In the genomic region with DNA sequence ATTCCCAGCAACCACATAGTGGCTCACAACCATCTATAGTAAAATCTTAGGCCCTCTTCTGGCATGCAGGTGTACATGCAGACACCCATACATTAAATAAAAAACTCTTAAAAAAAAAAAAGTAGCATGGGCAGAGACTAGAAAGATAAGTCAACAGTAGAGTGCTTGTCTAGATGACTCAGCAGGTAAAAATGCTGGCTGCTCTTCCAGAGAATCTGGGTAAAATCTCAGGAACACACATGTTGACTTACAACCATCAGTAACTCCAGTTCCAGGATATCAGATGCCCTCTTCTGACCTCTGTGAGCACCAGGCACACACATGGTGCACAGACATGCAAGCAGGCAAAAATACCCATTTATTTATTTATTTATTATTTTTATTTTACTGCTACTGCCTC, we compare ENCODE assay signal across 31 mouse cellular contexts. TPM values are rescaled to one million over a fixed set of nuclear protein-coding genes. Genes with fewer than 3 reads are reported as not detected.
DNase-seq lines count a peak whose midpoint lies in the region; ATAC-seq and TF ChIP-seq lines count a peak whose summit lies in the region.
"Had no signal": no experiment of that assay in that cellular context is flagged by ENCODE, and none has a peak within 500 bp of the region (broad histone marks: within the 10 kb centered on the region; RNA-seq: fewer than 3 reads in every experiment).

No protein-coding gene starts in this region.

- no peak overlapping the region for H3K9ac ChIP-seq in kidney, postnatal 0 days (ENCODE audit: low read depth, low read length)
- H3K9ac ChIP-seq in lung, postnatal 0 days (replicated peaks; ENCODE audit: low read depth): no peak overlapping the region
- H3K9ac ChIP-seq: embryonic facial prominence, embryonic 15.5 days; hindbrain, embryonic 15.5 days; limb, embryonic 15.5 days; neural tube, embryonic 13.5 days had no signal

- H3K27me3 ChIP-seq in kidney, postnatal 0 days (ENCODE audit: insufficient read depth, low read length): no peaks in the 10 kb centered on the region
- no peaks in the 10 kb centered on the region for H3K27me3 ChIP-seq in lung, postnatal 0 days (replicated peaks; ENCODE audit: insufficient read depth, low read length)
- no peaks in the 10 kb centered on the region for H3K27me3 ChIP-seq in Patski
- H3K27me3 ChIP-seq: CH12.LX; embryonic facial prominence, embryonic 15.5 days; hindbrain, embryonic 15.5 days; limb, embryonic 15.5 days; neural tube, embryonic 13.5 days had no signal

- TF ChIP-seq EP300 in lung, postnatal 0 days (IDR thresholded peaks at IDR 0.05): no peak

- H3K4me1 ChIP-seq in kidney, postnatal 0 days (replicated peaks; ENCODE audit: insufficient read depth, low read length): no peaks in the 10 kb centered on the region
- H3K4me1 ChIP-seq in lung, postnatal 0 days (ENCODE audit: insufficient read depth, low read depth, low read length): no peaks in the 10 kb centered on the region
- no peaks in the 10 kb centered on the region for H3K4me1 ChIP-seq in lung, adult 2 months (ENCODE audit: control insufficient read depth, insufficient read depth, low read length)
- H3K4me1 ChIP-seq: embryonic facial prominence, embryonic 15.5 days; heart, embryonic 10.5 days; hindbrain, embryonic 15.5 days; limb, embryonic 15.5 days; midbrain, embryonic 10.5 days; neural tube, embryonic 13.5 days had no signal

- no peak for TF ChIP-seq POLR2A in lung, adult 2 months (IDR thresholded peaks at IDR 0.05; ENCODE audit: borderline replicate concordance, extremely low read depth, low read depth, low read length)

- H3K4me2 ChIP-seq in kidney, postnatal 0 days (ENCODE audit: low read length): no peak overlapping the region
- H3K4me2 ChIP-seq in lung, postnatal 0 days (replicated peaks; ENCODE audit: low read depth, low read length): no peak overlapping the region
- H3K4me2 ChIP-seq: embryonic facial prominence, embryonic 15.5 days; hindbrain, embryonic 15.5 days; limb, embryonic 15.5 days; neural tube, embryonic 13.5 days had no signal

- no peak for DNase-seq in kidney, postnatal 0 days (ENCODE audit: low spot score)
- no peak for DNase-seq in kidney, postnatal 36 days
- DNase-seq in lung, postnatal 0 days (ENCODE audit: low spot score): peak; percentile 10
- no peak for DNase-seq in lung, adult 2 months
- DNase-seq in Patski (ENCODE audit: low read depth, low spot score): no peak
- no peak for DNase-seq in cerebellum, postnatal 14 days
- DNase-seq: adrenal gland, adult 8-10 months; B cell, adult 2 months; cerebellum, adult 11-12 months; cerebellum, postnatal 25 days; gastrocnemius, postnatal 10 days; kidney, adult 9 months; kidney, postnatal 25 days; layer of hippocampus, adult 9-11 months; left cerebral cortex, postnatal 4 days; retina, postnatal 1 day; right cerebral cortex, postnatal 25 days; spleen, adult 18-20 months; thymus, postnatal 14 days had no signal

- POLR2A ChIA-PET in Patski (lab: Charles Lee): no interaction called here

- H3K4me3 ChIP-seq in kidney, postnatal 0 days (replicated peaks; ENCODE audit: low read depth, low read length): no peak overlapping the region
- H3K4me3 ChIP-seq in lung, postnatal 0 days (ENCODE audit: low read depth, low read length): no peak overlapping the region
- H3K4me3 ChIP-seq in lung, adult 2 months (replicated peaks; ENCODE audit: extremely low read depth, low read depth, low read length): no peak overlapping the region
- H3K4me3 ChIP-seq: embryonic facial prominence, embryonic 15.5 days; heart, embryonic 10.5 days; hindbrain, embryonic 15.5 days; left cerebral cortex, adult 2 months; limb, embryonic 15.5 days; midbrain, embryonic 10.5 days; myocyte; neural tube, embryonic 13.5 days had no signal

- in situ Hi-C loops in Patski (cut with MboI; ENCODE audit: low pct_unique_long_range_greater_than_20kb): no loop called here

- CTCF ChIA-PET in Patski (lab: Charles Lee): no interaction called here

- no peak for ATAC-seq in kidney, postnatal 0 days (replicated peaks; ENCODE audit: low FRiP score, low read depth)
- ATAC-seq in lung, postnatal 0 days: no peak
- ATAC-seq in Patski: no peak
- ATAC-seq in activated CD4-positive, CD25-positive, alpha-beta regulatory T cell, adult 4 months: no peak
- ATAC-seq: forebrain, embryonic 14.5 days; midbrain, embryonic 16.5 days had no signal

- H3K9me3 ChIP-seq in kidney, postnatal 0 days (replicated peaks; ENCODE audit: low read length): no peaks in the 10 kb centered on the region
- H3K9me3 ChIP-seq in lung, postnatal 0 days (ENCODE audit: low read length): no peaks in the 10 kb centered on the region
- H3K9me3 ChIP-seq: embryonic facial prominence, embryonic 15.5 days; heart, embryonic 10.5 days; hindbrain, embryonic 15.5 days; limb, embryonic 15.5 days; midbrain, embryonic 10.5 days; neural tube, embryonic 13.5 days had no signal

- 0 out of 2 replicates have a peak, but pooled peaks have one; percentile 3 for TF ChIP-seq CTCF in kidney, postnatal 0 days (IDR thresholded peaks at IDR 0.05; ENCODE audit: low read depth)
- no peak for TF ChIP-seq CTCF in lung, postnatal 0 days (IDR thresholded peaks at IDR 0.05)
- TF ChIP-seq CTCF in lung, adult 2 months (IDR thresholded peaks at IDR 0.05; ENCODE audit: insufficient read depth, low read length): no peak
- TF ChIP-seq CTCF in Patski (IDR thresholded peaks at IDR 0.05): peak; percentile 17

- no peaks in the 10 kb centered on the region for H3K36me3 ChIP-seq in kidney, postnatal 0 days (ENCODE audit: insufficient read depth, low read length)
- H3K36me3 ChIP-seq in lung, postnatal 0 days (ENCODE audit: insufficient read depth, low read length): no peaks in the 10 kb centered on the region
- H3K36me3 ChIP-seq: embryonic facial prominence, embryonic 15.5 days had no signal

- no peak overlapping the region for H3K27ac ChIP-seq in kidney, postnatal 0 days
- H3K27ac ChIP-seq in lung, postnatal 0 days (ENCODE audit: low read length): no peak overlapping the region
- H3K27ac ChIP-seq: embryonic facial prominence, embryonic 15.5 days; heart, embryonic 10.5 days; hindbrain, embryonic 15.5 days; left cerebral cortex, adult 2 months; limb, embryonic 15.5 days; midbrain, embryonic 10.5 days; neural tube, embryonic 13.5 days had no signal

RNA-seq across cellular contexts. Expression of a gene that starts 25.4 kb away (rescaled TPM):
- polyA plus RNA-seq in kidney, postnatal 0 days (2015; fragmentation: Nextera tagmentation; extraction: Ambion mirVana): 7.4 and 8.8 TPM in 2 replicates
- polyA plus RNA-seq in lung, postnatal 0 days (2015; fragmentation: Nextera tagmentation; extraction: Ambion mirVana): 5.9 and 7.1 TPM in 2 replicates
- 58.5 and 63.0 TPM in 2 replicates for polyA plus RNA-seq in lung, adult 2 months (2012; rRNA removed)
- polyA plus RNA-seq in Patski (2021): 36.5 TPM
- 1 to 10 TPM; 5.2 to 5.8 TPM for polyA plus RNA-seq in activated CD4-positive, CD25-positive, alpha-beta regulatory T cell, adult 4 months (2017; shearing (Covaris generic))

Comparison
In these comparisons a context has a peak if more than half of its experiments do, and no peak if none do; other contexts are left out.
1. CTCF ChIP-seq: peak in kidney, postnatal 0 days (single experiment) and Patski (single experiment); none in lung, postnatal 0 days (single experiment) and lung, adult 2 months (single experiment).